Mouse (Mus musculus) liver, embryonic 15.5 days (tissue): ENCODE results near the gene Dlx1. TPM values are rescaled to one million over a fixed set of nuclear protein-coding genes. Genes with fewer than 3 reads are reported as not detected.

ENCODE experiments used
- ATAC-seq: fragments of 200-750 bp; cut with Nextera tagmentation; 2 replicates; pipeline ENCODE4 v1.8.0; 2017; ENCODE audit warnings: moderate number of reproducible peaks, mild to moderate bottlenecking, moderate library complexity; ENCODE audit not compliant: insufficient read depth
- H3K27ac ChIP-seq: fragments of 300-500 bp; sonication (generic); replicated peaks from 2 replicates; pipeline ENCODE4 v1.5.1; 2015; ENCODE audit warnings: mild to moderate bottlenecking, inconsistent platforms
- H3K27me3 ChIP-seq: fragments of 300-500 bp; sonication (generic); 2 replicates; pipeline ENCODE4 v1.6.1; 2015; ENCODE audit warnings: mild to moderate bottlenecking, inconsistent platforms
- H3K36me3 ChIP-seq: fragments of 300-500 bp; sonication (generic); replicated peaks from 2 replicates; pipeline ENCODE4 v1.6.1; 2015; ENCODE audit warnings: moderate library complexity, mild to moderate bottlenecking, inconsistent platforms
- H3K4me1 ChIP-seq: fragments of 300-500 bp; sonication (generic); replicated peaks from 2 replicates; pipeline ENCODE4 v1.6.1; 2015; ENCODE audit warnings: inconsistent platforms
- H3K4me2 ChIP-seq: fragments of 300-500 bp; sonication (generic); 2 replicates; pipeline ENCODE4 v1.6.1; 2015; ENCODE audit warnings: moderate library complexity, mild to moderate bottlenecking, inconsistent platforms
- H3K4me3 ChIP-seq: fragments of 300-500 bp; sonication (generic); replicated peaks from 2 replicates; pipeline ENCODE4 v1.5.1; 2015; ENCODE audit warnings: mild to moderate bottlenecking, inconsistent platforms
- H3K9ac ChIP-seq: fragments of 300-500 bp; sonication (generic); 2 replicates; pipeline ENCODE4 v1.6.1; 2015; ENCODE audit warnings: moderate library complexity, mild to moderate bottlenecking, inconsistent platforms
- H3K9me3 ChIP-seq: fragments of 300-500 bp; sonication (generic); replicated peaks from 2 replicates; pipeline ENCODE4 v1.6.1; 2016; ENCODE audit warnings: inconsistent platforms
- WGBS: fragments of 180-500 bp; shearing (Covaris S2); methylation state at CpG from one replicate; pipeline ENCODE4 v1.1.7; 2015; ENCODE audit warnings: mixed read lengths; ENCODE audit not compliant: insufficient replicate concordance; 5-methylcytosine and 5-hydroxymethylcytosine counted together
- polyA plus RNA-seq: library from polyadenylated mRNA; unstranded; fragments of >200 nt; fragmentation: Nextera tagmentation; extraction: Ambion mirVana; gene quantifications from 2 replicates; pipeline ENCODE4 v1.2.1, GENCODE M21; 2015

Dlx1 gene
- 0.05 and 0.17 TPM in 2 replicates for polyA plus RNA-seq

DNA sequence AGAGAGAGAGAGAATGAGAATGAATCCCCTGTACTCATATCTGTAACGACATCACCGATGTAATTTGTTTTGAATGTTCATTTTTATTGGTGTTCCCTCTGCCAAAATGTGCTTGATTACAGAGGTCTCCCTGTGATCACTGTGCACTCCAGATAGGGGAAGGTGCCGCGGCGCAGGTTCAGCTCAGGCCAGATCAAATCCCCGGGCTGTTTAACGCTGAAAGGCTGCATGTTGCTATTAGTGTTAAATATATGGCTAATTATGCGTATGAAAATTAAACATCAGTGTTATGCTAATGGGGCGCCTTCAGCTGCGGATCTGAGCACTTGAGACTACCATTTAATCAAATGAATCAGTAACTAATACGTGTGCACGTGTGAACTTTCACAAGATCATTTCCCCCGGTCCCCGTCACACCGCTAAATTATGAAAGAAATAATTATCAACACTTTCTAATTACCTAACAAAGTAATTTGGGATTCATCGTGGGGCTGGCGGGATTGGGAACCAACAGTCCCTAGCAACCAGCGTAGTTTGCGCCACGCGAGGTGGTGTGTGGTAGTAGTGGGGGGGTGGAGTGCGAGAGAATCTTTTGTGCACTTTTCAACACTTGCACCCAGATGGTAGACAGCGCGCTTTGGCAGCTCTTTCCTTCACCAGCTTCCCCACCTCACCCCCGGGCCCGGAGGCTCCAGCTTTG is at the start of gene Dlx1:
Dlx1 (plus strand) TSS at position 100 of the 700 bp plus-strand sequence.
- peaks cover 100% of the 10 kb centered on the region for H3K27me3 ChIP-seq
- no peaks in the 10 kb centered on the region for H3K36me3 ChIP-seq
- ATAC-seq, result no peak
- H3K4me1 ChIP-seq, result peaks cover 29% of the 10 kb centered on the region
- H3K4me2 ChIP-seq, result peak within 1 kb of the TSS; percentile 83
- H3K27ac ChIP-seq, result no peak within 1 kb of the TSS
- WGBS, result 3% methylated on average over 26 of the region's 26 CpGs
- H3K4me3 ChIP-seq, result peak within 1 kb of the TSS; percentile 52
- no peak within 1 kb of the TSS for H3K9ac ChIP-seq
- H3K9me3 ChIP-seq, result no peaks in the 10 kb centered on the region

GRCm38 (mm10) chr2:71479917-71480316 is 48.0 kb upstream of the Dlx1 start:
- H3K4me3 ChIP-seq, result no peak overlapping the region
- WGBS, result 65% methylated on average over 7 of the region's 7 CpGs
- H3K27ac ChIP-seq, result no peak overlapping the region
- no peaks in the 10 kb centered on the region for H3K27me3 ChIP-seq
- no peaks in the 10 kb centered on the region; the same call in 1 of the 2 replicates for H3K36me3 ChIP-seq
- H3K4me2 ChIP-seq, result no peak overlapping the region
- ATAC-seq, result no peak
- peaks cover 5% of the 10 kb centered on the region; the same call in 1 of the 2 replicates for H3K4me1 ChIP-seq
- H3K9me3 ChIP-seq, result no peaks in the 10 kb centered on the region
- no peak overlapping the region for H3K9ac ChIP-seq

DNA sequence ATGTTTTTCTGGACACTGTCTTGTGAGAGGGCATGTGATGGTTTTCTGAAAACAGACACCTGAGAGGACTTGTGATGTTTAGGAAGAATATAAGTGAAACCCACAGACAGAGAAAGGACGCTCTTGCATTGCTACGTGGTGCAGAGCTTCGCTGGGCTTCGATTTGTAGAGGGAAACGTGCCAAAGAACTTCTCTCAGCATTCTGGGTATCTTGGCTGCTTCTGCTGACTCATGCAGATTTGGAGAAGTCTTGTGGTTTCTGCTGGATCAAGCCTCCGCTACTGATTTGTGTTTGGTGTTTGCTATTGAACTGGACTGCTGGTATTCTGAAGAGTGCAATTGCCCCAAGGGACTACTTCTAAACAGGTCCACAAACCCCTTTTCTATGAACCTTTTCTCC is 46.1 kb upstream of the Dlx1 start:
- H3K9me3 ChIP-seq, result no peaks in the 10 kb centered on the region
- H3K4me3 ChIP-seq, result no peak overlapping the region
- H3K27ac ChIP-seq, result no peak overlapping the region
- WGBS, result 36% methylated on average over 6 of the region's 6 CpGs
- no peak overlapping the region for H3K4me2 ChIP-seq
- ATAC-seq, result no peak
- no peaks in the 10 kb centered on the region; the same call in 1 of the 2 replicates for H3K36me3 ChIP-seq
- H3K4me1 ChIP-seq, result 0 out of 2 replicates have a peak, but pooled peaks cover 5% of the 10 kb centered on the region
- no peak overlapping the region for H3K9ac ChIP-seq
- no peaks in the 10 kb centered on the region for H3K27me3 ChIP-seq

DNA sequence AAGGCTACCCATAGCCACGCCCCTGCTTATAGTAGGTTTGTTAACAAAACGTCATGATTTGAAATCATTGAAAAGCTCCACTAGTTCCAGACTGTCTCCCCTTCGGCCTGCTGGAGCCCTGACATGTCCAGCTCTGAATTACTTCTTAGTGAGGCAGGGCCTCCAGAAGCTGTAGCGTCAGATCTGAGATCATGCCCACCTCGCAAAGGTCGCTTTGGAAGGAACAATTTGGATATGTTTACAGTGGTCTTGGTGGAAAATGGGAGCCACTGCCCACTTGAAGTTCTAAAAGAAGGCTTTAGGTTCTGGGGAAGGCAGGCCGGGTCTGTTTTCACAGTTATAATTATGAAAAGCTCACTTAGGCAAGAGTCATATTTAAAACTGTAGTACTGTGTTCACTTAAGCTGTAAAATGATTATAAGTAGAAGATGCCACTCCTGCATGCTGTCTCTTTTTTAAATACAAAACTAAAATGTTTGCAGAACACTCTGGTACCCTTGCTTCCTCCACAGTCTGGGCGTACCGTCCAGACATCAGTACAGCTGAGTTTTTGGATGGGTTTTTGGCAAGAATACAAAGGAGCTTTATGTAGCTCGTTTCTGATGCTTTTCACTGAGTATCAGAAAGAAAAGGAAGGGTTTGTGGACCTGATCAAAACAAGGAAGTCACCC is 44.7 kb upstream of the Dlx1 start:
- H3K4me3 ChIP-seq, result no peak overlapping the region
- no peaks in the 10 kb centered on the region for H3K27me3 ChIP-seq
- H3K9me3 ChIP-seq, result no peaks in the 10 kb centered on the region
- 0 out of 2 replicates have a peak, but pooled peaks cover 5% of the 10 kb centered on the region for H3K4me1 ChIP-seq
- no peak overlapping the region for H3K27ac ChIP-seq
- no peak for ATAC-seq
- H3K36me3 ChIP-seq, result no peaks in the 10 kb centered on the region
- WGBS, result 72% methylated on average over 10 of the region's 10 CpGs
- no peak overlapping the region for H3K4me2 ChIP-seq
- H3K9ac ChIP-seq, result no peak overlapping the region

GRCm38 (mm10) chr2:71483717-71484066 is 44.2 kb upstream of the Dlx1 start:
- Histone ChIP-seq H3K4me3 (no peak overlapping the region), H3K4me1 (0 out of 2 replicates have a peak, but pooled peaks cover 5% of the 10 kb centered on the region), H3K4me2 (no peak overlapping the region), H3K9ac (no peak overlapping the region), H3K9me3 (no peaks in the 10 kb centered on the region), H3K27ac (no peak overlapping the region), H3K27me3 (no peaks in the 10 kb centered on the region), H3K36me3 (no peaks in the 10 kb centered on the region)
- 61% methylated on average over 5 of the region's 5 CpGs for WGBS
- ATAC-seq, result no peak

DNA sequence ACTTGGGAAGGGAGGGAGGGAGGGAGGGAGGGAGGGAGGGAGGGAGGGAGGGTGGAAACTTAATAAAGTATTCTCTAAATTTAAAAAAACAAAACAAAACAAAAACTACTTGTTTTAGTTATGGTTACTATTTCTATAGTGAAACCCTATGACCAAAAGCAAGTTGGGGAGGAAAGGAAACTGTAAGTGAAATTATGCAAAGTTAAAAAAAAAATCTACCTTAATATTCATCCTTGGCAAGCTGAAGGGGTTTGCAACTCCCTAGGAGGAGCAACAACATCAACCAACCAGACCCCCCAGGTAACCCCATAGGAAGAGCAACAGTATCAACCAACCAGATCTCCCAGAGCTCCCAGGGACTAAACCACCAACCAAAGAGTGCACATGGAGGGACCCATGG is 36.6 kb upstream of the Dlx1 start:
- H3K9me3 ChIP-seq, result no peaks in the 10 kb centered on the region
- ATAC-seq, result no peak
- no peaks in the 10 kb centered on the region for H3K4me1 ChIP-seq
- H3K27me3 ChIP-seq, result no peaks in the 10 kb centered on the region
- no peaks in the 10 kb centered on the region for H3K36me3 ChIP-seq
- H3K9ac ChIP-seq, result no peak overlapping the region
- H3K4me3 ChIP-seq, result no peak overlapping the region
- H3K4me2 ChIP-seq, result no peak overlapping the region
- no peak overlapping the region for H3K27ac ChIP-seq

DNA sequence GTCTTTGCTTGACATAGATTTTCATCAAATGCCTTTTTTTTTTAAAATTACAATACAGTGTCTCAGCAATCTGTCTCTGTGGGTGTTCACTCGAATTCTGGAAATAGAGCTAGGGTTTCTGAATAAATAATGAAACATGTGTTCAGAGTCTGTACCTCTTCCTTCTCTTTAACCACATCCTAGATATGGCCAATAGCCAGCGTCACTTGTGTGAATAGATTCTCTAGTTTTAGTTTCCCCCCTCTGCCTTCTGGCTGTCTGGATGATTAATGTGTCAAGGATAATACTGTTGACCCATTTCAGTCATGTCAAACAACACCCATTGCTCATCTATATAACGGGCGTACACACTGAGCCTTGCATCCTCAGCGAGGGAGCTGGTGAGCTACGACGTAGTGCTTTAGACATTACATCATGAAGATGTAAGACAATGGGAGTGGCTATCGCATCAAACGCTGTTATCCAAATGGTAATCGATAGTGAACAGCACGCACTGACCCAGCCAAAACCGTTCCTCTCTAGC is 34.7 kb upstream of the Dlx1 start:
- Histone ChIP-seq H3K27me3 (no peaks in the 10 kb centered on the region), H3K4me3 (no peak overlapping the region), H3K4me2 (no peak overlapping the region), H3K9ac (no peak overlapping the region), H3K36me3 (no peaks in the 10 kb centered on the region), H3K27ac (no peak overlapping the region), H3K4me1 (0 out of 2 replicates have a peak, but pooled peaks cover 2% of the 10 kb centered on the region), H3K9me3 (no peaks in the 10 kb centered on the region)
- WGBS, result 66% methylated on average over 12 of the region's 12 CpGs
- ATAC-seq, result no peak

- H3K4me1 ChIP-seq, result 0 out of 2 replicates have a peak, but pooled peaks cover 4% of the 10 kb centered on the region
- no peak overlapping the region for H3K9ac ChIP-seq
- no peaks in the 10 kb centered on the region for H3K9me3 ChIP-seq
- WGBS, result 78% methylated on average over 10 of the region's 10 CpGs
- ATAC-seq, result no peak
- H3K4me2 ChIP-seq, result no peak overlapping the region
- no peak overlapping the region for H3K4me3 ChIP-seq
- no peaks in the 10 kb centered on the region for H3K36me3 ChIP-seq
- H3K27ac ChIP-seq, result no peak overlapping the region
- no peaks in the 10 kb centered on the region for H3K27me3 ChIP-seq
Observed at GRCm38 (mm10) chr2:71494503-71494902, 33.4 kb upstream of the Dlx1 start.

- Histone ChIP-seq H3K4me1 (0 out of 2 replicates have a peak, but pooled peaks cover 4% of the 10 kb centered on the region), H3K4me2 (no peak overlapping the region), H3K9ac (no peak overlapping the region), H3K27ac (no peak overlapping the region), H3K9me3 (no peaks in the 10 kb centered on the region), H3K4me3 (no peak overlapping the region), H3K36me3 (no peaks in the 10 kb centered on the region), H3K27me3 (no peaks in the 10 kb centered on the region)
- WGBS, result 60% methylated on average over 4 of the region's 4 CpGs
- ATAC-seq, result no peak
Observed at GRCm38 (mm10) chr2:71494971-71495370, 32.9 kb upstream of the Dlx1 start.

GRCm38 (mm10) chr2:71497175-71497574 is 30.7 kb upstream of the Dlx1 start:
- ATAC-seq, result no peak
- Histone ChIP-seq H3K9ac (no peak overlapping the region), H3K4me3 (no peak overlapping the region), H3K4me1 (0 out of 2 replicates have a peak, but pooled peaks cover 4% of the 10 kb centered on the region), H3K27ac (no peak overlapping the region), H3K27me3 (no peaks in the 10 kb centered on the region), H3K36me3 (no peaks in the 10 kb centered on the region), H3K9me3 (no peaks in the 10 kb centered on the region), H3K4me2 (no peak overlapping the region)
- 68% methylated on average over 5 of the region's 5 CpGs for WGBS
